Mouse (Mus musculus) heart, embryonic 12.5 days (tissue): ENCODE data around the gene Tmem129. TPM values are rescaled to one million over a fixed set of nuclear protein-coding genes. Genes with fewer than 3 reads are reported as not detected.

Source experiments
- ATAC-seq: fragments of 200-750 bp; cut with Nextera tagmentation; 2 replicates; pipeline ENCODE4 v1.8.0; 2017; ENCODE audit warnings: moderate TSS enrichment, moderate library complexity; ENCODE audit not compliant: insufficient number of reproducible peaks, low FRiP score
- H3K27ac ChIP-seq: fragments of 300-500 bp; sonication (generic); 2 replicates; pipeline ENCODE4 v1.5.1; 2016; ENCODE audit warnings: mild to moderate bottlenecking, moderate library complexity; ENCODE audit not compliant: poor library complexity, severe bottlenecking
- H3K27me3 ChIP-seq: fragments of 300-500 bp; sonication (generic); replicated peaks from 2 replicates; pipeline ENCODE4 v1.6.1; 2016; ENCODE audit warnings: mild to moderate bottlenecking, moderate library complexity
- H3K36me3 ChIP-seq: fragments of 300-500 bp; sonication (generic); 2 replicates; pipeline ENCODE4 v1.6.1; 2016; ENCODE audit warnings: mild to moderate bottlenecking, moderate library complexity
- H3K4me1 ChIP-seq: fragments of 300-500 bp; sonication (generic); replicated peaks from 2 replicates; pipeline ENCODE4 v1.6.1; 2016; ENCODE audit warnings: mild to moderate bottlenecking
- H3K4me2 ChIP-seq: fragments of 300-500 bp; sonication (generic); 2 replicates; pipeline ENCODE4 v1.6.1; 2016; ENCODE audit warnings: mild to moderate bottlenecking, moderate library complexity
- H3K4me3 ChIP-seq: fragments of 300-500 bp; sonication (generic); 2 replicates; pipeline ENCODE4 v1.5.1; 2016; ENCODE audit warnings: mild to moderate bottlenecking
- H3K9ac ChIP-seq: fragments of 300-500 bp; sonication (generic); 2 replicates; pipeline ENCODE4 v1.6.1; 2016; ENCODE audit warnings: mild to moderate bottlenecking, moderate library complexity
- H3K9me3 ChIP-seq: fragments of 300-500 bp; sonication (generic); replicated peaks from 2 replicates; pipeline ENCODE4 v1.6.1; 2016; ENCODE audit warnings: mild to moderate bottlenecking, moderate library complexity
- WGBS: fragments of 180-500 bp; shearing (Covaris S2); methylation state at CpG from one replicate; pipeline ENCODE4 v1.1.7; 2016; 5-methylcytosine and 5-hydroxymethylcytosine counted together
- polyA plus RNA-seq: library from polyadenylated mRNA; unstranded; fragments of >200 nt; fragmentation: Nextera tagmentation; extraction: Ambion mirVana; gene quantifications from 2 replicates; pipeline ENCODE4 v1.2.1, GENCODE M21; 2016

The Tmem129 gene
- polyA plus RNA-seq, 1 experiment from 2014 or later, result 34.3 TPM

DNA sequence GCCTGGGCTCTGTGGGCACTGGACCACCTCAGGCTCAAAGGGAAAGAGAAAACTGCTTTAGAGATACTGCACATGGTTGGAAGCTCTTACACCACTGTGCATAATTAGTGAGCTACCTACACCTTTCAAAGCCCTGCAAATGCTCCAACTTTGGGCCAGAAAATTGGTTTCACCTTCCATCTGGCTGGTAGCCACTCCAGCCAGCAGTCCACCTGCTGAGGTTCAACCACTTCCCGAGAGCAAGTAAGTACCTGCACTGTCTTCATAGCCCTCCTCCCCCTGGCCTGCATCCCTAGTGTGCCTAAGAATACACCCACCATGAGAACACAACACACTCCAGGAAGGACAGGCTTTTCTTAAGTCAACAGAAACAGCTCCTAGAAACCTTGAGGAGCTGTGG, 46.4 kb downstream of the Tmem129 start:
- Histone ChIP-seq H3K27ac (no peak overlapping the region), H3K36me3 (peaks cover 58% of the 10 kb centered on the region), H3K4me2 (no peak overlapping the region), H3K4me1 (peaks cover 5% of the 10 kb centered on the region; the same call in 1 of the 2 replicates), H3K4me3 (no peak overlapping the region), H3K9ac (no peak overlapping the region), H3K9me3 (no peaks in the 10 kb centered on the region), H3K27me3 (no peaks in the 10 kb centered on the region)
- no peak for ATAC-seq
- 81% methylated on average over 1 of the region's 1 CpGs for WGBS

DNA sequence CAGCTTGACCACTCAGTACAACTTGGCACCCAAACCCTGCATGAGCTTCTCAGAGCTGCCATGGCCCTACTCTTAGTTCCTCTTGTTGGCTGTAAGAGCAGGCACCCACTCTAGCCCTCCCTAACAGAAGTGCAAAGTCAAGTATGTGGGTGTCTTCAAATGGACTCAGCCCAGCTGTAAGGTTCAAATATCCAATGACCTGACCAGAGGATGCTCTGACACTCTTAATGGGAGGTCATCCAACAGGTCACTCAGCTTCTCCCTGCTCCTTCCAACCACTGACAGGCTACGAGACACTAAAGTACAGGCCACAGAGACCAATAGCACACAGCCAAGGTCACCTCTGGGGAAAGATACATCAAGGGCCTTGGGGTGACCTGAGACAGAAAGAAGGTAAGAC, 49.0 kb downstream of the Tmem129 start:
- Histone ChIP-seq H3K4me2 (no peak overlapping the region), H3K4me3 (no peak overlapping the region), H3K27me3 (no peaks in the 10 kb centered on the region), H3K36me3 (peaks cover 65% of the 10 kb centered on the region), H3K27ac (no peak overlapping the region), H3K4me1 (no peaks in the 10 kb centered on the region), H3K9me3 (no peaks in the 10 kb centered on the region), H3K9ac (no peak overlapping the region)
- WGBS, result 86% methylated on average over 1 of the region's 1 CpGs
- ATAC-seq, result no peak

DNA sequence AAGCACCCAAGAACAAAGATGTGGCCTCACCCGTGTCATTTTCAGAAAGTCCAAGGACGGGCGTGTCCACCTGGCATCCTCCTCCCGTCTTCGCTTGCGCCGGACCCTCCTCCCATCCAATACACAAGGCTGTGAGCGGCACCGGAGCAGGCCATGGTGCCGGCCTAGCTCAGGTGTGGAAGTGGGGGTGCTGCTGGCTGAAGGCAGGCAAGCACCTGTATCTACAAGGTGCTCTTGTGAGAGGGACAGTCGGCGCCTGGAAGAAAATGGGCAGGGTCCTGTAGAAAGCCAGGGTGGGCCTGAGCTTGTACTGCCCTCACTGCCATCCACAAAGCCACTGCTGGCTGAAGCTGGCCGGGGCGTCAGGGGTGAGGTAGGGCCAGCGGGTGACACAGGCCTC, 50.8 kb downstream of the Tmem129 start:
- Histone ChIP-seq H3K36me3 (peaks cover 61% of the 10 kb centered on the region), H3K4me3 (no peak overlapping the region), H3K9me3 (no peaks in the 10 kb centered on the region), H3K27ac (no peak overlapping the region), H3K27me3 (no peaks in the 10 kb centered on the region), H3K4me2 (no peak overlapping the region), H3K4me1 (no peaks in the 10 kb centered on the region), H3K9ac (no peak overlapping the region)
- whole genome bisulfite sequencing, result 96% methylated on average over 15 of the region's 15 CpGs
- ATAC-seq, result no peak

DNA sequence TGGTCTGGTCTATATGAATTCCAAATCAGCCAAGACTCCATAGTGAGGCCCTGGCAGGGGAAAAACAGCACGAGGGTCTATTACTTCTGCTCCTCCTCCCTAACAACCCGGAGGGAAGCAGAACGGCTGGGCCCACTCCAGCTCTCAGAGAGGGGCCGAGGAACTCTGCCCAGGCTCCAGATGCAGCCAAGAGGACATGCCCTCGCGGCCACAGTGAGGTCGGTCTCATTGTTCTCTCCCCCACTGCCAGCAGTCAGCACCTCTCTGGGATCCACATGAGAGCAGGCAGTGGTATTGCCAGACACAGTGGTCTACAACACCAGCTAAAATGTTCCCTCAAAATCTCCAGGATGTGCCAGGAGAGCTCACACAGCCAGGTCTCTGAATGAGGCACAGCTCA, 51.6 kb downstream of the Tmem129 start:
- 83% methylated on average over 7 of the region's 7 CpGs for WGBS
- H3K27ac ChIP-seq, result no peak overlapping the region
- no peak overlapping the region for H3K4me2 ChIP-seq
- no peaks in the 10 kb centered on the region for H3K27me3 ChIP-seq
- H3K36me3 ChIP-seq, result peaks cover 59% of the 10 kb centered on the region
- no peak for ATAC-seq
- no peak overlapping the region for H3K4me3 ChIP-seq
- no peaks in the 10 kb centered on the region for H3K9me3 ChIP-seq
- no peaks in the 10 kb centered on the region for H3K4me1 ChIP-seq
- H3K9ac ChIP-seq, result no peak overlapping the region

DNA sequence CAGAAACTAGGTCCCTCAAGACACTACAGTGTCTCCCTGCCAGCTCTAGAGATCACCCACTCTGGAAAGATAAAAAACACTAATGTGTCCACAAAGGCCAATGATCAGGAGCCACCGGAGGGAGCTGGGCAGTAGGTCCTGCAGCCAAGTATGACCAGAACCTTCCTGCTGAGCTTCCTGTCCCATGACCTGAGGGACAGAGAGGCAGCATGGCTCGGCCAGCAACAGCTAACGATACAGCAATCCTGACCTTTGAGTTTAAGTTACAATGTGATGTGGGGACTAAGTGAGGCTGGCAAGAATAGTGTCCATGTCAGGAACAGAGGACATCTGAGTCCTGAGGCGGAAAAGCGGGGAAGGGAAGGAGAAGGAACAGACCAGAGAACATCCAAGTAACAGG, 52.9 kb downstream of the Tmem129 start:
- no peak for ATAC-seq
- no peaks in the 10 kb centered on the region for H3K4me1 ChIP-seq
- WGBS, result 78% methylated on average over 5 of the region's 5 CpGs
- H3K27ac ChIP-seq, result no peak overlapping the region
- peaks cover 62% of the 10 kb centered on the region for H3K36me3 ChIP-seq
- no peak overlapping the region for H3K4me3 ChIP-seq
- H3K9ac ChIP-seq, result no peak overlapping the region
- no peak overlapping the region for H3K4me2 ChIP-seq
- H3K27me3 ChIP-seq, result no peaks in the 10 kb centered on the region
- H3K9me3 ChIP-seq, result no peaks in the 10 kb centered on the region

Other genes with a start within 250 kb of the Tmem129 start
- gene Nkx1-1, start 224.4 kb downstream of the Tmem129 start, polyA plus RNA-seq, result not detected in 2 replicates
- 52.9 and 53.5 TPM in 2 replicates for gene Fam53a, start 28.8 kb downstream of the Tmem129 start, polyA plus RNA-seq
- gene Gm9903, start 28.5 kb downstream of the Tmem129 start, polyA plus RNA-seq, result 0.73 and 1.0 TPM in 2 replicates
- gene Slbp, start 5.8 kb downstream of the Tmem129 start, polyA plus RNA-seq, result 135 and 140 TPM in 2 replicates
- 152 and 163 TPM in 2 replicates for gene Tacc3, start 288 bp downstream of the Tmem129 start, polyA plus RNA-seq
- 6.3 and 7.9 TPM in 2 replicates for gene Fgfr3, start 63.3 kb upstream of the Tmem129 start, polyA plus RNA-seq
- gene Letm1, start 124.4 kb upstream of the Tmem129 start, polyA plus RNA-seq, result 51.7 and 53.1 TPM in 2 replicates
- gene Nsd2, start 162.3 kb upstream of the Tmem129 start, polyA plus RNA-seq, result 43.7 and 50.9 TPM in 2 replicates